Mouse (Mus musculus): ENCODE measurements around the gene Pdzk1. TPM values are rescaled to one million over a fixed set of nuclear protein-coding genes. Genes with fewer than 3 reads are reported as not detected.

Gene Pdzk1
- polyA plus RNA-seq, 1 experiment: 0.08 TPM

DNA sequence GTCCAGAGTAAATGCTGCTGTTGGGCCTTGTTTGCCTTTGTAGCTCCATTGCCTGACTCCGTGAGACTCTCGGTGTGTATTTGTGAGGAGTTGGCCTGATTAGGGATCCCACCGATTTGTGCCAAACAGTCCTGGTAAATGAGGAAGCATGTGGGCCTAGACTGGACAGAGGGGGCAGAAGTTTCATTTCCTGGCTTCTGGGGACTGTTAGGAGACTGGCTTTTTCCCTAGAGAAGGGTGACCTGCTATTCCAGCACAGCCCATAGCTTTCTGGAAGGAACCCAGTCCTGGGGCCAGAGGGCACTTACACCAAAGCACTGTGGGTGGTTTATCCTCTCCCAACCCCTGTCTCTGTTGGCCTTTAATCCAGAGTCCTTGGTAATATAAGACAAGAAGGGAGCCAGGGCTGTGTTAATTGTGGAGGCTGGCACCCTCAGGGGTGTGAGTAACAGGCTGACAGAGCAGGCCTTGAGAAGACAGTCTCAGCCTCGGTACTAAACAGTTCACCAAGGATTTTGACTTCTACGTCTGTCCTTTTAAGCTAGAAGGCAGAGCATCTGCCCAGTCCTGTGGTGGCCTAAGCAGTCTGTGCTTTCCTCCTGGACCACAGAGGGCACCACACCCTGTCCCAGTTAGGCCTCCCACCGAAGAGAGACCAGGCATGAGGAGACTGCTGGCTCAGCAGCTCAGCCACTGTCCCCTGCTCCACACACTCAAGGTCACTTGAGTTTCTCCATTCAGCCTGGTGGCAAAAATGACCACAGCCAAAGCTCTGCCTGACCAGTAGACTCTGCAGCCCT lies 8.8 kb upstream of the Pdzk1 start:
- Histone ChIP-seq H3K79me2 (ENCODE audit: control insufficient read depth, insufficient read depth) (no peaks in the 10 kb centered on the region), H3K27me3 (ENCODE audit: control insufficient read depth, insufficient read depth, insufficient read length) (peaks cover 8% of the 10 kb centered on the region), H3K4me3 (no peak overlapping the region), H3K4me2 (ENCODE audit: low read depth) (no peak overlapping the region), H3K36me3 (ENCODE audit: control insufficient read depth, insufficient read depth) (no peaks in the 10 kb centered on the region), H3ac (ENCODE audit: control insufficient read depth, insufficient read length) (no peak overlapping the region)
- TF ChIP-seq CEBPB (IDR thresholded peaks at IDR 0.05; ENCODE audit: insufficient read depth, poor library complexity, severe bottlenecking) (no peak), TCF12 (IDR thresholded peaks at IDR 0.05; ENCODE audit: insufficient read depth, poor library complexity, severe bottlenecking) (no peak), REST (IDR thresholded peaks at IDR 0.05; ENCODE audit: insufficient read depth, insufficient read length) (no peak)

DNA sequence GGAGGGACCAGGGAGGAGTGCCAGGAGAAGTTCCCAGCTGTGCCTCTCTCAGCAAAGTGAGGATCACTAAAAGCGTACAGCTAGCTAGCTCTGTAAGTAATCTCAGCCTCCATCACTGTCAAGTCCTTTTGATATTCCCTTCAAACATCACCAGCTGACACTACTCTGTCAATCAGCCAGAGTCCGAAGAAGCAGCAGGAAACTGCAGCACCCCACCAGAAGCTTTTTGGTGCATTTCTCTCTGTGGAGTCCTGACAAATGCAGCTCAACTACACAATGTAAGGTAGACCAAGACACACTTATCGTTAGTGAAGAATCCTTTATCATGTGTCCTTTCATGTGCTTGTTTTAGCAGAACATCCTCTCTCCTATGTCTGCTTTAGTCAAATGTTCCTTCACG lies 7.5 kb upstream of the Pdzk1 start:
- Histone ChIP-seq H3K4me3 (no peak overlapping the region), H3K36me3 (ENCODE audit: control insufficient read depth, insufficient read depth) (no peaks in the 10 kb centered on the region), H3ac (ENCODE audit: control insufficient read depth, insufficient read length) (no peak overlapping the region), H3K4me2 (ENCODE audit: low read depth) (no peak overlapping the region), H3K79me2 (ENCODE audit: control insufficient read depth, insufficient read depth) (no peaks in the 10 kb centered on the region), H3K27me3 (ENCODE audit: control insufficient read depth, insufficient read depth, insufficient read length) (peaks cover 8% of the 10 kb centered on the region)
- TF ChIP-seq TCF12 (IDR thresholded peaks at IDR 0.05; ENCODE audit: insufficient read depth, poor library complexity, severe bottlenecking) (no peak), CEBPB (IDR thresholded peaks at IDR 0.05; ENCODE audit: insufficient read depth, poor library complexity, severe bottlenecking) (no peak), MYOD1 (IDR thresholded peaks at IDR 0.05; ENCODE audit: control insufficient read depth in 1 of 3, insufficient read length in 2 of 3, low read depth in 2 of 3) (no peak), E2F4 (IDR thresholded peaks at IDR 0.05; ENCODE audit: insufficient read depth) (no peak), TCF3 (IDR thresholded peaks at IDR 0.05; ENCODE audit: insufficient read length, low read depth) (no peak), USF1 (IDR thresholded peaks at IDR 0.05; ENCODE audit: low read depth) (no peak), REST (IDR thresholded peaks at IDR 0.05; ENCODE audit: insufficient read depth, insufficient read length) (no peak), MYOG (IDR thresholded peaks at IDR 0.05; ENCODE audit: control insufficient read depth in 1 of 3, insufficient read depth in 1 of 3, insufficient read length in 2 of 3, low read depth in 2 of 3) (no peak), MAX (IDR thresholded peaks at IDR 0.05; ENCODE audit: low read depth) (no peak), POLR2AphosphoS2 (IDR thresholded peaks at IDR 0.05; ENCODE audit: insufficient read length, low read depth) (no peak), SRF (IDR thresholded peaks at IDR 0.05; ENCODE audit: control insufficient read depth, insufficient read length, low read depth) (no peak), POLR2A (IDR thresholded peaks at IDR 0.05; ENCODE audit: insufficient read length, low read depth) (no peak)

DNA sequence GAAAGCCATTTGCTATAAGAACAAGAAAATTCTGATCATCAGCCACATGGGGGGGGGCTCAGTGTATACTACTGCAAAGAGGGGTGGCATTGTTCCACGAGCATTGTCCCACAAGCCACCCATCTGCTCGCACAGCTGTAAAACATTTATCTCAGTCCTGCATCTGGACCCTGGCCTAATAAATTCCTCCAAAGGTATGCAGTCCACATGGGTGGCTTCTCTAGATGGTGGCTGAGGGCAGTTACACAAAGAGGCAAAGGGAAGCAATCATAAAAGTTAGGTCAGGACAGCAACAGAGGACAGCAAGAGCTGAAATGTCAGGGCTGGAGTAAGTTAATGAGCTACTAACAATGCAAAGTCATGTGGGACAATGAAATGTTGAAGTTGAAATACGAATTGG lies 5.4 kb upstream of the Pdzk1 start:
- Histone ChIP-seq H3K36me3 (ENCODE audit: control insufficient read depth, insufficient read depth) (no peaks in the 10 kb centered on the region), H3K27me3 (ENCODE audit: control insufficient read depth, insufficient read depth, insufficient read length) (peaks cover 8% of the 10 kb centered on the region), H3K4me2 (ENCODE audit: low read depth) (no peak overlapping the region), H3K79me2 (ENCODE audit: control insufficient read depth, insufficient read depth) (no peaks in the 10 kb centered on the region), H3ac (ENCODE audit: control insufficient read depth, insufficient read length) (no peak overlapping the region), H3K4me3 (no peak overlapping the region)
- no peak for TF ChIP-seq POLR2AphosphoS2 (IDR thresholded peaks at IDR 0.05; ENCODE audit: insufficient read length, low read depth)

DNA sequence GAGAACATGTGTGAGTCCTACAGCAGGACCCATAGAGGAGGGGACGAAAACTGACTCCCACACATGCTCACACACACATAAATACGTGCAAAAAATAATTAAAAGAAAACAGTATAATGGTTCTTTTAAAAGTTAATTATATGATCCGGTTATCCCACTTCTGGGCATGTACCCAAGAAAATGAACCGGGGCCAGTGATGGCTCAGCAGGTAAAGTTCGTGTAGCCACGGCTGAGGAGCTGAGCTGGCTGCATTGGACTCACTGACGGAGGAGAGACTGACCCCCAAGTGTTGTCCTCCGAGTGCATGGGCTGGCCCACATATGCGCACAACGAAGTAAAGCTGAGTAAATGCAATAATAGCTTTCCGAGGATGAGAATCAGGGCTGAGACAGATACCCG lies 4.5 kb upstream of the Pdzk1 start:
- H3K79me2 ChIP-seq (ENCODE audit: control insufficient read depth, insufficient read depth): no peaks in the 10 kb centered on the region
- H3ac ChIP-seq (ENCODE audit: control insufficient read depth, insufficient read length): no peak overlapping the region
- H3K36me3 ChIP-seq (ENCODE audit: control insufficient read depth, insufficient read depth): no peaks in the 10 kb centered on the region
- H3K4me3 ChIP-seq: no peak overlapping the region
- TF ChIP-seq E2F4 (IDR thresholded peaks at IDR 0.05; ENCODE audit: insufficient read depth) (no peak), SRF (IDR thresholded peaks at IDR 0.05; ENCODE audit: control insufficient read depth, insufficient read length, low read depth) (no peak), REST (IDR thresholded peaks at IDR 0.05; ENCODE audit: insufficient read depth, insufficient read length) (no peak), TCF12 (IDR thresholded peaks at IDR 0.05; ENCODE audit: insufficient read depth, poor library complexity, severe bottlenecking) (no peak), MAX (IDR thresholded peaks at IDR 0.05; ENCODE audit: low read depth) (no peak), USF1 (IDR thresholded peaks at IDR 0.05; ENCODE audit: low read depth) (no peak), POLR2AphosphoS2 (IDR thresholded peaks at IDR 0.05; ENCODE audit: insufficient read length, low read depth) (no peak), TCF3 (IDR thresholded peaks at IDR 0.05; ENCODE audit: insufficient read length, low read depth) (no peak), POLR2A (IDR thresholded peaks at IDR 0.05; ENCODE audit: insufficient read length, low read depth) (no peak)
- H3K27me3 ChIP-seq (ENCODE audit: control insufficient read depth, insufficient read depth, insufficient read length): peaks cover 10% of the 10 kb centered on the region
- H3K4me2 ChIP-seq (ENCODE audit: low read depth): no peak overlapping the region

DNA sequence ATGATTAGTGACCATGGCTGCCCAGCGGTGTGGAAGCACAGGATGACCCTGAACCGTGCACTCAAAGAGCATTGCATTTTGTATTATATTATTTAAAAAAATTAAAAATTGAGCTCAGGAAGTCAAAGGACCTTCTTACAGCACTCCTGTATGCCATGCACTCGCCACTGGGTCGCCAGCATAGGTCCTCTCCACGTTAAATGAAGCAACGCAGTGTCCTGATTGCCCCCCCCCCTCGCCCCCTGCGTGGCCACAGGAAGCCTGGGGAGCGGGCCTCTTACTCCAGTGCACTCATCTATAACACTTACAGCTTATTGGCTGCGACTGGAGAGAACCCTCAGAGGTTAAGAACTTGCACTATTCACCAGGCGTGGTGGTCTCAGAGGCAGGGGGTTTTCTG lies 3.8 kb upstream of the Pdzk1 start:
- no peaks in the 10 kb centered on the region for H3K79me2 ChIP-seq (ENCODE audit: control insufficient read depth, insufficient read depth)
- H3K4me3 ChIP-seq: no peak overlapping the region
- H3K4me2 ChIP-seq (ENCODE audit: low read depth): no peak overlapping the region
- no peak for TF ChIP-seq MYOG (IDR thresholded peaks at IDR 0.05; ENCODE audit: control insufficient read depth in 1 of 3, insufficient read depth in 1 of 3, insufficient read length in 2 of 3, low read depth in 2 of 3)
- TF ChIP-seq MYOD1 (IDR thresholded peaks at IDR 0.05; ENCODE audit: control insufficient read depth in 1 of 3, insufficient read length in 2 of 3, low read depth in 2 of 3): no peak
- no peak for TF ChIP-seq TCF12 (IDR thresholded peaks at IDR 0.05; ENCODE audit: insufficient read depth, poor library complexity, severe bottlenecking)
- TF ChIP-seq USF1 (IDR thresholded peaks at IDR 0.05; ENCODE audit: low read depth): no peak
- no peak for TF ChIP-seq CEBPB (IDR thresholded peaks at IDR 0.05; ENCODE audit: insufficient read depth, poor library complexity, severe bottlenecking)
- no peak for TF ChIP-seq POLR2A (IDR thresholded peaks at IDR 0.05; ENCODE audit: insufficient read length, low read depth)
- TF ChIP-seq POLR2AphosphoS2 (IDR thresholded peaks at IDR 0.05; ENCODE audit: insufficient read length, low read depth): no peak
- no peak for TF ChIP-seq TCF3 (IDR thresholded peaks at IDR 0.05; ENCODE audit: insufficient read length, low read depth)
- TF ChIP-seq E2F4 (IDR thresholded peaks at IDR 0.05; ENCODE audit: insufficient read depth): no peak
- TF ChIP-seq MAX (IDR thresholded peaks at IDR 0.05; ENCODE audit: low read depth): no peak
- TF ChIP-seq SRF (IDR thresholded peaks at IDR 0.05; ENCODE audit: control insufficient read depth, insufficient read length, low read depth): no peak
- TF ChIP-seq REST (IDR thresholded peaks at IDR 0.05; ENCODE audit: insufficient read depth, insufficient read length): no peak
- H3K36me3 ChIP-seq (ENCODE audit: control insufficient read depth, insufficient read depth): no peaks in the 10 kb centered on the region
- no peak overlapping the region for H3ac ChIP-seq (ENCODE audit: control insufficient read depth, insufficient read length)
- peaks cover 14% of the 10 kb centered on the region for H3K27me3 ChIP-seq (ENCODE audit: control insufficient read depth, insufficient read depth, insufficient read length)

All from myocyte (in vitro differentiated cells).